Mouse (Mus musculus) forebrain, postnatal 0 days (tissue): Measurements from ENCODE around the gene Stx8. TPM values are rescaled to one million over a fixed set of nuclear protein-coding genes. Genes with fewer than 3 reads are reported as not detected.

ENCODE experiments used
- ATAC-seq: fragments of 200-750 bp; cut with Nextera tagmentation; 2 replicates; pipeline ENCODE4 v1.8.0; 2017; ENCODE audit warnings: mild to moderate bottlenecking, moderate library complexity
- DNase-seq: peaks from one replicate; pipeline ENCODE4 v3.0.0-alpha.2; 2015
- H3K27ac ChIP-seq: fragments of 300-500 bp; sonication (generic); 2 replicates; pipeline ENCODE4 v1.5.1; 2014; ENCODE audit warnings: low read depth, mild to moderate bottlenecking, antibody characterized with exemption, low read length, moderate library complexity, mixed read lengths
- H3K27me3 ChIP-seq: fragments of 300-500 bp; sonication (generic); 2 replicates; pipeline ENCODE4 v1.6.1; 2014; ENCODE audit warnings: mild to moderate bottlenecking, low read length, mixed read lengths; ENCODE audit not compliant: insufficient read depth
- H3K36me3 ChIP-seq: fragments of 300-500 bp; sonication (generic); 2 replicates; pipeline ENCODE4 v1.6.1; 2014; ENCODE audit warnings: mild to moderate bottlenecking, moderate library complexity; ENCODE audit not compliant: insufficient read depth
- H3K4me1 ChIP-seq: fragments of 300-500 bp; sonication (generic); 2 replicates; pipeline ENCODE4 v1.6.1; 2014; ENCODE audit warnings: antibody characterized with exemption; ENCODE audit not compliant: insufficient read depth
- H3K4me2 ChIP-seq: fragments of 300-500 bp; sonication (generic); 2 replicates; pipeline ENCODE4 v1.6.1; 2014; ENCODE audit warnings: low read depth, mild to moderate bottlenecking, moderate library complexity
- H3K4me3 ChIP-seq: fragments of 300-500 bp; sonication (generic); 2 replicates; pipeline ENCODE4 v1.5.1; 2014; ENCODE audit warnings: low read depth, low read length, mixed read lengths
- H3K9ac ChIP-seq: fragments of 300-500 bp; sonication (generic); 2 replicates; pipeline ENCODE4 v1.6.1; 2014; ENCODE audit warnings: mild to moderate bottlenecking
- H3K9me3 ChIP-seq: fragments of 300-500 bp; sonication (generic); 2 replicates; pipeline ENCODE4 v1.6.1; 2016; ENCODE audit warnings: low read length
- CTCF ChIP-seq: sonication (generic); IDR thresholded peaks from 2 replicates; pipeline ENCODE4 v1.5.1; 2016; ENCODE audit warnings: antibody characterized with exemption, control low read depth, low read depth
- WGBS: fragments of 180-500 bp; shearing (Covaris S2); extraction: QIAGEN DNeasy Blood & Tissue Kit; methylation state at CpG from one replicate; pipeline ENCODE4 v1.1.7; 2014; 5-methylcytosine and 5-hydroxymethylcytosine counted together
- polyA plus RNA-seq: library from polyadenylated mRNA; unstranded; fragments of >200 nt; fragmentation: Nextera tagmentation; extraction: Ambion mirVana; gene quantifications from 2 replicates; pipeline ENCODE4 v1.2.1, GENCODE M21; 2015
- total RNA-seq: library from RNA; depleted of rRNA; stranded (reverse); fragments of >200 nt; gene quantifications from 2 replicates; pipeline ENCODE4 v1.2.3, GENCODE M21; 2014

Stx8 gene
- total and polyA plus RNA-seq, 2 experiments from 2014 or later, result 11.1 to 67.8 TPM

DNA sequence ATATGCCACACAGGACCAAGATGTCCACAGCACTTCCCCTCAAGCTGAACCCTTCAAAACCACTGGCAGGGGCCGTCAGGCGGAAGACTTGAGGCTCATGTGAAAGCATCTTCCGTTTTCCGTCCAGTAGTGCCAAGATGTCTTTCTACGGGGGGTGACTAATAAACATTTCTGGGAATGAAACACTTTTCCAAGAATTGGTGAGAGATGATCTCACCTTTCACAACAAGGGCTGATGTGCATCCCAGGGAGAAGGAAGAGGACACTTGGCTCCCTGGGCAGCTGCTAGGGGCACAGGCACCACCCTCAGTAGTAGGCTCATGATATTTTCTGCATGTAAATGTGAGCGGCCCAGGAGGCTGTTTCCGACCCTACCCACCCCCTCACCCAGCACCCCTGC, 256.2 kb downstream of the Stx8 start:
- H3K36me3 ChIP-seq, result no peaks in the 10 kb centered on the region
- TF ChIP-seq CTCF, result no peak
- DNase-seq, result no peak
- no peak overlapping the region for H3K9ac ChIP-seq
- H3K27me3 ChIP-seq, result no peaks in the 10 kb centered on the region
- no peak for ATAC-seq
- no peak overlapping the region for H3K4me2 ChIP-seq
- no peak overlapping the region for H3K27ac ChIP-seq
- no peaks in the 10 kb centered on the region for H3K4me1 ChIP-seq
- WGBS, result 88% methylated on average over 7 of the region's 7 CpGs
- H3K9me3 ChIP-seq, result no peaks in the 10 kb centered on the region
- no peak overlapping the region for H3K4me3 ChIP-seq

DNA sequence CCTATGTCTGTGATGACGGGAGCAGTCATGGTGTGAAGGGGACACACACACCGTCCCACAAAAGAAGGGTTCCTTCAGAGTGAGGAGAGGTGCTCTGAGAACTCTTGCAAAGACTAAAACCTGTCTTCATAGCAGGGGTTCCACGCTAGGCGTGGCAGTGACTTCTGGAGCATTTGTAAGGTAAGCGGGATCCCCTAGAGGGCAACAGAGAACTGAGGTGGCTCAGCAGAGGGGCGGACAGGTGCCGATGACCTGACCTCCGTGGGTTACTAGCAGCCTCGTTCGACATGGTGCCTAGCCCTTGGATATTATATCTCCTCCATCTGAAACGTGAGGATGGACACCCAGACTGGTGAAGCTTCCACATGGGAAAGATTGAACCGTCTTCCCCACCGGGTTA, 257.1 kb downstream of the Stx8 start:
- WGBS, result 76% methylated on average over 13 of the region's 13 CpGs
- DNase-seq, result no peak
- Histone ChIP-seq H3K27ac (no peak overlapping the region), H3K4me3 (no peak overlapping the region), H3K9ac (no peak overlapping the region), H3K27me3 (no peaks in the 10 kb centered on the region), H3K9me3 (no peaks in the 10 kb centered on the region), H3K4me2 (no peak overlapping the region), H3K36me3 (no peaks in the 10 kb centered on the region), H3K4me1 (no peaks in the 10 kb centered on the region)
- no peak for ATAC-seq
- TF ChIP-seq CTCF, result no peak

DNA sequence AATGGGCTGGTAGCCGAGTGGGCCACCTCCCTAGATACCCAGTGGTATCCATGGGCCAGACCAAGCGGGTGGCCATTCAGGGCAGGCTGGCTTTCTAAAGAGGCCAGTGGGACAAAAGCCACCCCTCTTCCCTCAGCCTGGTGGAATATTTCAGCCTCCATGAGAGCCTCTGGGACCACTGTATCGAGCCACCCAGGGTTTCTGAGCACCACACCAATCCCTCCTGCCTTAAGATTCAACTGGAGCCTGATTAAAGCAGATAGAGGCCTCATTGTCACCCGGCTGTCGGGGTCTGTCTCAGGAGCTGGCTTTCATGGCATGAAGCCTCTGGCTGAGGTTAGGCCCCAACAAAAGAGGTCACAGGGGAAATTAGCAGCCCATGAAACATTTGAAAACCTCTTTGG, 260.7 kb downstream of the Stx8 start:
- no peak for DNase-seq
- 21% methylated on average over 5 of the region's 5 CpGs for WGBS

DNA sequence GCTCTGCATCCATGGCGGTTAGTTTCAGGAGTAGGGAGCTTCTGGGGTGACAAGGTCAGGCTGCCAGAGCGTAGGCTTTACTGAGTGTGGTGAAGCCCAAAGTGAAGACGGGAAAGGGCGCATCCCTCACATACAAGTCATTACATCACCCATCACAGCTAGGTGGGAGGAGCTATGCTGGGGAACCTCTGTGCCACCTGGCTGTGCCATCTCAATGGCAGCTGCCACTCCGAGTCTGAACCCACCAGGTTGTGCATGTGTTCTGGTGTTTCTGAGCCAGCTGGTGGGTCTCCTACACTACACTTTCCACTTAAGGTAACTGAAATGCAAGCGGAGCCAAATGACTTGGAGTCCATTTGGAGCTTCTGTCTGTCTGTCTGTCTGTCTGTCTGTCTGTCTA, 261.8 kb downstream of the Stx8 start:
- Histone ChIP-seq H3K9ac (no peak overlapping the region), H3K27me3 (no peaks in the 10 kb centered on the region), H3K9me3 (no peaks in the 10 kb centered on the region), H3K36me3 (no peaks in the 10 kb centered on the region), H3K4me1 (no peaks in the 10 kb centered on the region), H3K4me2 (no peak overlapping the region), H3K27ac (no peak overlapping the region), H3K4me3 (no peak overlapping the region)
- no peak for DNase-seq
- no peak for ATAC-seq
- TF ChIP-seq CTCF, result no peak
- WGBS, result 88% methylated on average over 6 of the region's 6 CpGs

More for the DNA sequence above, 260.7 kb downstream of the Stx8 start:
- no peak overlapping the region for H3K4me2 ChIP-seq
- H3K36me3 ChIP-seq, result no peaks in the 10 kb centered on the region
- no peaks in the 10 kb centered on the region for H3K4me1 ChIP-seq
- H3K9ac ChIP-seq, result no peak overlapping the region
- no peak for TF ChIP-seq CTCF
- H3K4me3 ChIP-seq, result no peak overlapping the region
- H3K27me3 ChIP-seq, result no peaks in the 10 kb centered on the region
- H3K27ac ChIP-seq, result no peak overlapping the region
- H3K9me3 ChIP-seq, result no peaks in the 10 kb centered on the region
- ATAC-seq, result peak; percentile 55

DNA sequence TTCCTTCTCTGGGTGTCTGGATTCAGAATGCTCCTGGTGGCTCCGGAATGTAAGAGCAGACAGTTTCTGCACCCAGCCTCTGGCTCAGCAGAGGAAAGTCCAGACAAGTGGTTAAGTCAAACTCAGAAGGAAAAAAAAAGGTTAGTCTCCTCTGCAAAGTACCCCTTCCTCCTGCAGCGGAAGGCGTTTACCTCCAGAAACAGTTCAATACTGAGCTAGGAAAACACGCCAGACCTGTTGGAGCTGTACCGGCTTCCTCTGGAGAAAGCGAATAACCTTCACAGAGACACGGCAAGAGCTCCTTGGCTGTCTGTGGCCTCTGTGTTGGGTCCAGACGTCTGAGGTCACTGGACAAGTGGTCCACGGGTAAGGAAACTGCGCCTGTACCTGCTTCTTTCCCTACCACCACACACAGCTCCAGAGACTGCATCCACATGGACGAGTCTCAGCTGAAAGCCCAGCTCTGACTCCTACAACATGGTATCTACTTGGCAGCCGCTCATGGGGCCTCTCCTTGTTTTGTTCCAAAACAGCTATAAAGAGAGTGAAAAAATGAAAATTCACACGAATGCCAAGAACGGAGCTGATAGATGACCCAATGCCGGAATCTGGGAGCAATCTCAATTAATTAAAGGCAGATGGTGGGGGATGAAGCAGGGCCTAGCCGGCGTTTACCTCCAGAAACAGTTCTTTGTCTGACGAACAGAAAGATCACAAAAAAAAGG, 263.1 kb downstream of the Stx8 start:
- ATAC-seq, result no peak
- peak overlapping the region; percentile 10; the same call in 1 of the 2 replicates for H3K9ac ChIP-seq
- H3K36me3 ChIP-seq, result no peaks in the 10 kb centered on the region
- no peak overlapping the region for H3K27ac ChIP-seq
- no peak for DNase-seq
- WGBS, result 50% methylated on average over 18 of the region's 18 CpGs
- no peaks in the 10 kb centered on the region for H3K27me3 ChIP-seq
- H3K4me3 ChIP-seq, result no peak overlapping the region
- peak; percentile 9; the same call in 1 of the 2 replicates for TF ChIP-seq CTCF
- H3K4me1 ChIP-seq, result no peaks in the 10 kb centered on the region
- no peak overlapping the region for H3K4me2 ChIP-seq
- no peaks in the 10 kb centered on the region for H3K9me3 ChIP-seq

DNA sequence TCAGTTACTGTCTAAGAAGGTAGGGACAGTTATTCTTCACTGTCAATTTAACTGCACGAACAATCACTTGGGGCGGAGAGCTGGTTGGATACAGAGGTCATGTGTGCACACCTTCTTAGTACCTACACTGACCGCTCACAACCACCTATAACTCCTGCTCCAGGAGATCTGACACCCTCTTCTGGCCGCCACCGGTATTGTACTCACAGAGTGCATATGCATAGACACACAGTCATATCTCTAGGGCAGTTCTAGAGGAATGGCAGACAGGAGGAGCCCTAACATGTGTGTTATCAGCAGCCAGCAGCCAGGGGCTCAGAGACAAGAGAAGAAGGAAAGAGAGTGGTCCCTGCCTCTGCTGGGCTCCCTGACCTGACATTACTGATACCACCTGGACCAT, 265.6 kb downstream of the Stx8 start:
- Histone ChIP-seq H3K36me3 (no peaks in the 10 kb centered on the region), H3K27me3 (no peaks in the 10 kb centered on the region), H3K4me1 (no peaks in the 10 kb centered on the region), H3K4me3 (no peak overlapping the region), H3K9me3 (no peaks in the 10 kb centered on the region), H3K9ac (no peak overlapping the region), H3K4me2 (no peak overlapping the region), H3K27ac (no peak overlapping the region)
- no peak; the same call in 1 of the 2 replicates for TF ChIP-seq CTCF
- WGBS, result 98% methylated on average over 5 of the region's 5 CpGs
- ATAC-seq (no peak), DNase-seq (no peak)

DNA sequence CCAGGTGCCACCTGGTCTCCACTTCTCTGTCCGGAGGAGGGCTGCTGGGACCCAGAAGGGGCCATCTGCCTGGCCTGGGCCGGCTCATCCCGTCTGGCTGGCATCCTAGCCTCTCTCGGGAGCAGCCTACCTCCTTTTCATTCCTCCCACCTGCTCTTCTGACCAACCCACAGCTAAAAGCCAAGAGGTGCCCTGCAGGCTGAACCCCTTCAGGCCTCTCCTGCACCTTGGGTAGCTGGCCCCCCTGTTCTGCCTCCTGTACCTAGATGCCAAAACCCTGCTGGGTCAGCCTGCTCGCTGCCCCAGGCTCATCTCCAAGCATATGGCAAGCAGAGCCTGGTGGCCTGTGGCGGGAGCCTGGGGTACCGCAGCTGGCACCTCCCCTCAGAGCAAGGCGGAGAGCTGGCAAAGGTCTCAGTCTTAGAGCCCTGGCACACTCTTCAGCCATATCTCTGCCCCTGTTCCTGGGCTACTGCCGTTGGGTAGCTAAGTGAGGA, 267.5 kb downstream of the Stx8 start:
- ATAC-seq (no peak), DNase-seq (no peak)
- H3K27ac ChIP-seq, result no peak overlapping the region
- H3K4me1 ChIP-seq, result no peaks in the 10 kb centered on the region
- H3K36me3 ChIP-seq, result no peaks in the 10 kb centered on the region
- no peak overlapping the region for H3K9ac ChIP-seq
- no peak for TF ChIP-seq CTCF
- no peak overlapping the region for H3K4me2 ChIP-seq
- 76% methylated on average over 9 of the region's 9 CpGs for WGBS
- no peak overlapping the region for H3K4me3 ChIP-seq
- H3K9me3 ChIP-seq, result no peaks in the 10 kb centered on the region
- H3K27me3 ChIP-seq, result no peaks in the 10 kb centered on the region
